Mouse (Mus musculus): ENCODE data around the gene Nktr. TPM values are rescaled to one million over a fixed set of nuclear protein-coding genes. Genes with fewer than 3 reads are reported as not detected.

The Nktr gene
- polyA plus RNA-seq (2014; fragmentation: Illumina TruSeq; extraction: RNeasy Lipid Tissue Mini Kit (QIAGEN cat#74804); ENCODE audit: low read depth, low replicate concordance), result 270 TPM

DNA sequence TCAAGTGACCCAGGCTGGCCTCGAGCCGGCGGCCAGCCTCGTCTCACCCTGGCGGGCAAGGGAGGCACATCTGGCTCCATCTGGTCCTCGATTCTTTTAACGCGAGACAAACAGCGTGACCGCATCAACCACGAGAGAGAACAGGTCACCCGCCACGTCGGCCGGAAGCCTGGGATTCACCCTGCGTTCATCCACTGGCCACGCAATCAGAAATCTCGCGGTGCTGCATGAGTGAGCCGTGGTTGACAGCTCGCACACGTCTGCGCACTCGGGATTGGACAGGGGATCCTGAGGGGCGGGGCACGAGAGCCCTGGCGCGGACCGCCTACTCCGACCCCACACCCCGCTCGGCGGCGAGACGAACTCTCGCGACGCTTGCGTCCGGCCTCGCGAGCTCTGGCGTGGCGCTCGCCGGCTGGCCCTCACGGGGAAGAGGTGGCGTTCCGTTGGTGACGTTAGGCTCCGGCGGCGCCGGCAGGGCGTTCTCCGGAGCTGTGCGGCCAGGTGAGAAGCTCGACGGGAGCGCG, at the start of gene Nktr:
TSS of gene Nktr (plus strand) at position 378 of the 527 bp plus-strand sequence.

DNA sequence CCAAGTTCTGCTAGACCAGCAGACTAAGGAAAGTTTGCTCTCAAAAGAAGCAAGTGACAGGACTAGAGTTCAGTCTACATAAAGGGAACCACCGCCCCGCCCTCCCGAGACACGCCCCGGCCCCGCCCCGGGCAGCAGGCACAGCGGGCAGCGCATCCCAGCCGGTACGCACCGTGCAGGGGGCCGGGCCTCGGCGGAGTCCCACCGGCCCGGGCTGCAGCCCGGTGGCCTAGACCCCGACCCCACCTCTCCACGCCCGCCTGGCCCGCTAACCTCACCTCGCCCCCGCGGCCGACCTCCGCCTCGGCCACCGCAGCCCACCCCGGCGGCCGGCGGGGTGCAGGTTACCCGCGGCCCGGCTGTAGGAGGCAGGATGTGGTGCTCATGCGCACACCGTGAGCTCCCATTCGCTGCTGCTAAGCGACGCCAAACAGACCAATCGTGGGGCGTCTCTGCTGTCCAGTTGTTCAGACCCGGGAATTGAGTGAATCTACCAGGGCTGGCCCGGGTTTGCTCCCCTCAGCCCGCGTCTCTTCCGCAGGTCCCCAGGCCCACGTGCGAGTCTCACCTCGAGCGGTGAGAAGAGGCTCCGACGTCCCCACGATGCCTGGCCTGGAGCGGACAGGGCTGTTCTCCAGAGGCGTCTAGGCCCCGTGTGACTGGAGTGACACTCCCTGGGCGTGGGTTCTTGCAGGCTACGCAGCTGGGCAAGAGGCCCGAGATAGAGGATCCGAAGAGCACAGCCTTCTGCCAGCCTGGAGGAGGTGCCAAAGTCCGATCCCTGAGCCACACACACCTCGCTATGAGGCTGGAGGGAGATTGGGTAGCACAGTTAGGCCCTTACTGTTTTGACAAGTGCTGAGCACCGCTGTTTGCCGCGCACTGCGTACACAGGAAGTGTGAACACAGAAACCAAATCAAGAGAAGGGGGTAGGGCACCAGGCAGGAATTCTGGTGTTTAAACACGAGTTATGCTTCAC, 14.0 kb upstream of the Nktr start, which contains the start of gene Sec22c:
TSS of gene Sec22c (minus strand) at position 845 of the 980 bp plus-strand sequence.

DNA sequence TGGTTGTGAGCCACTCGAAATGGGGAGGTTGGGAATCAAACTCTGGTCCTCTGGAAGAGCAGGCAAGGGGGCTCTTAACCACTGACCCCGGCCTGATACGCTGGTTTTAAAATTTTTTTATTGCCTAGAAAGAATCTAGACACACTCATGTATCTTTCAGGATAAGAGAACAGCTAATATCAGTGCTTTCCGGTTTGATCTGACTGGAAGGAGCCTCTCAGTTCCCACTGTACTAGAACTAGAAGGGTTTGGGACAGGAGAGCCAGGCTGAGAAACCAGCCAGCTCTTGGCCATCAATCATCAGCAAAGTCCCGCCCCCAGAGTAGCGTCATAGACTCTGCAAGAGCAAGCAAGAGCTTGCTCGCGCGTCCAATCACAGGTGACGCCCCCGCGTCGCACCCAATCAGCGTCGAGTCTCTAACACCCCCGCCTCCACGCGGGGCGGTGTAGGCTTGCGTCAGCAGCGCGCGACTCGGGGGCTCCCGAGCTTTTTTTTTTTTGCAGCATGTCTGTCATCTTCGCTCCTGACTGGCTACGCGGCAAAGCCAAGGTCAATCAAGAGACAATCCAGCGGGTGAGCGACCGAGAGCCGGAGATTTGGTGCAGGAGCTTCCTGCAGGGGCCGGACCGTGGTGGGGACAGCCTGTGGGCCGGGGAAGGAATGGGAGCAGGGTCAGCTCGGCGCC, 8.9 kb upstream of the Nktr start, which contains the start of gene Ss18l2:
TSS of gene Ss18l2 (plus strand) at position 432 of the 686 bp plus-strand sequence.

DNA sequence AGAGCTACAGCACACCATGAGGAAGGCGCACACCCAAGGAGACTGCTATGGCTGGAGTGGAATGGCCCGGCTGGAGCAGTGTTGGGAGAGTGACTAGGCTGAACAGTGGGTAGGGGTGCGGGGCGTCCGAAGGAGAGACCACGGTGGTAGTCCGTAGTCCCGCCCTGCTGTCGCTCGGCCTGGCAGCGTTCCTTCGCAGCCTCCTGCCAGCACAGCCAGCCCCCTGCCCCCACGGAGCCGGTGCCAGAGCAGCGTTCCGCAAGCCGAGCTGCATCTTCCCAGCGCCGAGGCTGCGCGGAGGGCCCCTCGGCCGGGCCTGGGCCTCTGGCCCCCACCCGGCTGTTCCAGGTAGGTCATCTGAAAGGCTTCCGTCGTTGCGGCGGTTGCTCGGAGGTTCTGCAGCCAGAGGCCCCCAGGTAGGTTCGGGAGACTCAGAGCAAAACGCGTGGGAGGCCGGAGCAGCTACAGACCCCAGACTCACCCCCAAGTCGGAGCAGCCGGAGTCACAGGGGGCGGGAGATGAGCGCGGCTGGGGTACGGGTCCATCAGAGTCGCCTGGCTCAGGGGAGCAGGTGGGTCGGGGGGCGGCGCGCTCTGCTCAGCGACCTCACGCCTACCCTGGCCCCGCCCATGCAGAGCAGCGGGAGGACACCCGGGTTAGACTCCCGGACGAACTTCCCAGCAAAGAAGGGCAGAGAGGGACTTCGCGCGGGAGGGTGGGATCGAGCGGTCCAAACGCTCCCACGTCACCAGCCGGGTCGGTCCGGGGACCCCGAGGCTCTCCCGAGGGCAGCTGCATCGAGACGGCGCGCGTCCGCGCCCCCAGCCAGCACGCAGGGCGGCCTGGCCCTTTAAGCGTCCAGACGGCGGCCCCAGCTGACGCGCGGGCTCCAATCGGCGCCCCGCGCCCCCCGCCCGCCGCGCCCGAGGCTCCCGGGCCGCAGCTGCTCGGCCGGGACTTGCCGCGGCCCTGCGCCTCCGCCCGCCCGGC, 40.4 kb downstream of the Nktr start, which contains the start of gene Zfp651:
TSS of gene Zfp651 (plus strand) at position 240 of the 991 bp plus-strand sequence.

DNA sequence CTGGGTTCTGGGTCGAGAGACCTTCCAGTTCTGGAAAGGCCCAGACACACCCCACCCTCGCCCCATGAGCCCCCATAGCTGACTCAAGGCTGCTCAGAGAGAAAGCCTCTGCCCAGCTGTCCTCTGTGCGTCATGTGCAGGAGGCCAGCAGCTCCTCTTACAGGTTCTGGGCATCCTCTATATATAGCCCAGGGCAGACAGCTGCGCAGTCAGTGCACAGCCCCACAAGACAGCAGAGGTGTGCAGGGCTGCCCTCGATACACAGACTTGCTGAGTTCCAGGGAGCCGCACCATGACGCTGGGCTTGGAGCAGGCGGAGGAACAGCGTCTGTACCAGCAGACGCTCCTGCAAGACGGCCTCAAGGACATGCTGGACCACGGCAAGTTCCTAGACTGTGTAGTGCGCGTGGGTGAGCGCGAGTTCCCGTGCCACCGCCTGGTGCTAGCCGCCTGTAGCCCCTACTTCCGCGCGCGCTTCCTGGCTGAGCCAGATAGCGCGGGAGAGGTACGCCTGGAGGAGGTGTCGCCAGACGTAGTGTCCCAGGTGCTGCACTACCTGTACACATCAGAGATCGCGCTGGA, 58.6 kb downstream of the Nktr start, which contains the start of gene Klhl40:
TSS of gene Klhl40 (plus strand) at position 124 of the 582 bp plus-strand sequence.

DNA sequence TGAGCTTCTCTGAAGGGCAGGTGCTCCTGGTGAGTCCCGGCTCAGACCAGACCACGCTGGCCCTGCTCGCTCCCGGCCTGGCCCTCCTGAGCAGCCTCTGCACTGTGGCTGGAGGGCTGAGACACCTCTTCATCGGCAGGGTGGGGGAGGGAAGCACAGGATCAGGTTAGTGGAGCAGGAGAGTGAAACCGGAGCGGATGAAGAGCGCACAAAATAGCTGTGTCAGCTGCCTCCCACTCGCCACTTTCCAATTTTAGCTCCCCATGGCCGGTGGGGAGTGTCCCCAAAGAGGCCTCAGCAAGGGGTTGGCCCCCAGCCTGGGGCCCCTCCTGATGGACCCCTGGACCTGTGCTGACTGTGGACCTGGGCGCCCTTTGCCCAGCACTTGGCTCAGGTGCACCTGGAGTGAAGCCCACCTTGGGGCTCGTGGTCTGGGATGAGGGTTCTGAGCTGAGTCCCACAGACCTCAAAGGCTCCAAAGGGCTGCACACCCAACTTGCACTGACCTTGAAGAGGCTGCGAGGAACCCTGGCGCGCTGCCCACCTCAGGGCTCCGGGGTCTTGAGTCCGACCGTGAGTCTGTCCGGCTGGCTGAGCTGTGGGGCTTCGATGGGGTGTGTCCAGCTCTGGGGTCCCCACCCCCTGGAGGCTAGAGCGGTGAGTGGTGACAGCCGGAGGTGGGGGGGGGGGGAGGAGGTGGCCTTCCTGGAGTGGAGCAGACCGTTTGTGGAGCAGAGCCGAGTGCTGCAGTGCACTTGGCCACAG, 73.0 kb downstream of the Nktr start, which contains the start of gene Hhatl:
TSS of gene Hhatl (minus strand) at position 751 of the 765 bp plus-strand sequence.

Other genes starting within 250 kb of the Nktr start
- 1.3 TPM for gene Cck, start 223.5 kb upstream of the Nktr start, polyA plus RNA-seq (2014; fragmentation: Illumina TruSeq; extraction: RNeasy Lipid Tissue Mini Kit (QIAGEN cat#74804); ENCODE audit: low read depth, low replicate concordance)
- not detected for gene Lyzl4, start 77.1 kb upstream of the Nktr start, polyA plus RNA-seq (2014; fragmentation: Illumina TruSeq; extraction: RNeasy Lipid Tissue Mini Kit (QIAGEN cat#74804); ENCODE audit: low read depth, low replicate concordance)
- gene Vipr1, start 76.5 kb upstream of the Nktr start, polyA plus RNA-seq (2014; fragmentation: Illumina TruSeq; extraction: RNeasy Lipid Tissue Mini Kit (QIAGEN cat#74804); ENCODE audit: low read depth, low replicate concordance), result 37.1 TPM
- gene Sec22c, start 13.7 kb upstream of the Nktr start, polyA plus RNA-seq (2014; fragmentation: Illumina TruSeq; extraction: RNeasy Lipid Tissue Mini Kit (QIAGEN cat#74804); ENCODE audit: low read depth, low replicate concordance), result 9.0 TPM
- gene Ss18l2, start 8.8 kb upstream of the Nktr start, polyA plus RNA-seq (2014; fragmentation: Illumina TruSeq; extraction: RNeasy Lipid Tissue Mini Kit (QIAGEN cat#74804); ENCODE audit: low read depth, low replicate concordance), result 42.2 TPM
- gene Zfp651, start 40.2 kb downstream of the Nktr start, polyA plus RNA-seq (2014; fragmentation: Illumina TruSeq; extraction: RNeasy Lipid Tissue Mini Kit (QIAGEN cat#74804); ENCODE audit: low read depth, low replicate concordance), result 0.44 TPM
- not detected for gene Klhl40, start 58.4 kb downstream of the Nktr start, polyA plus RNA-seq (2014; fragmentation: Illumina TruSeq; extraction: RNeasy Lipid Tissue Mini Kit (QIAGEN cat#74804); ENCODE audit: low read depth, low replicate concordance)
- not detected for gene Hhatl, start 73.3 kb downstream of the Nktr start, polyA plus RNA-seq (2014; fragmentation: Illumina TruSeq; extraction: RNeasy Lipid Tissue Mini Kit (QIAGEN cat#74804); ENCODE audit: low read depth, low replicate concordance)
- not detected for gene Ccdc13, start 120.3 kb downstream of the Nktr start, polyA plus RNA-seq (2014; fragmentation: Illumina TruSeq; extraction: RNeasy Lipid Tissue Mini Kit (QIAGEN cat#74804); ENCODE audit: low read depth, low replicate concordance)
- 174 TPM for gene Higd1a, start 139.2 kb downstream of the Nktr start, polyA plus RNA-seq (2014; fragmentation: Illumina TruSeq; extraction: RNeasy Lipid Tissue Mini Kit (QIAGEN cat#74804); ENCODE audit: low read depth, low replicate concordance)
- 1.5 TPM for gene Ackr2, start 179.2 kb downstream of the Nktr start, polyA plus RNA-seq (2014; fragmentation: Illumina TruSeq; extraction: RNeasy Lipid Tissue Mini Kit (QIAGEN cat#74804); ENCODE audit: low read depth, low replicate concordance)
- gene Cyp8b1, start 197.1 kb downstream of the Nktr start, polyA plus RNA-seq (2014; fragmentation: Illumina TruSeq; extraction: RNeasy Lipid Tissue Mini Kit (QIAGEN cat#74804); ENCODE audit: low read depth, low replicate concordance), result not detected
- 0.50 TPM for gene Fam198a, start 231.8 kb downstream of the Nktr start, polyA plus RNA-seq (2014; fragmentation: Illumina TruSeq; extraction: RNeasy Lipid Tissue Mini Kit (QIAGEN cat#74804); ENCODE audit: low read depth, low replicate concordance)